In genomic region chr5:128649336-128649897, GRCm38 (mm10) we compare ENCODE assay signal across 27 mouse cellular contexts. TPM values are rescaled to one million over a fixed set of nuclear protein-coding genes. Genes with fewer than 3 reads are reported as not detected.
"Had no signal": no experiment of that assay in that cellular context is flagged by ENCODE, and none has a peak within 500 bp of the region (broad histone marks: within the 10 kb centered on the region; RNA-seq: fewer than 3 reads in every experiment).

No protein-coding gene starts in this region.

- H3K9me3 ChIP-seq: intestine, embryonic 15.5 days; kidney, embryonic 15.5 days; midbrain, embryonic 12.5 days; midbrain, embryonic 15.5 days; neural tube, embryonic 12.5 days; neural tube, embryonic 15.5 days had no signal

- H3K4me1 ChIP-seq: intestine, embryonic 15.5 days; limb, embryonic 12.5 days; midbrain, embryonic 15.5 days; neural tube, embryonic 12.5 days; neural tube, embryonic 15.5 days had no signal

- DNase-seq: kidney, adult 11 months; kidney, adult 8-10 months; kidney, postnatal 25 days; layer of hippocampus, adult 9-11 months; liver, postnatal 0 days; lung, embryonic 14.5 days; right cerebral cortex, adult 18-20 months; right cerebral cortex, postnatal 14 days; right cerebral cortex, postnatal 4 days; thymus, adult 2 months; thymus, postnatal 25 days had no signal

- H3K9ac ChIP-seq: intestine, embryonic 15.5 days; kidney, embryonic 15.5 days; limb, embryonic 12.5 days; liver, embryonic 14.5 days; liver, postnatal 0 days; lung, embryonic 14.5 days; midbrain, embryonic 12.5 days; midbrain, embryonic 15.5 days; neural tube, embryonic 12.5 days; neural tube, embryonic 15.5 days had no signal

- H3K27me3 ChIP-seq: intestine, embryonic 15.5 days; kidney, embryonic 15.5 days; midbrain, embryonic 15.5 days; neural tube, embryonic 12.5 days; neural tube, embryonic 15.5 days had no signal

- H3K4me2 ChIP-seq: intestine, embryonic 15.5 days; kidney, embryonic 15.5 days; limb, embryonic 12.5 days; liver, embryonic 11.5 days; lung, embryonic 14.5 days; midbrain, embryonic 12.5 days; midbrain, embryonic 15.5 days; neural tube, embryonic 12.5 days; neural tube, embryonic 15.5 days had no signal

- H3K4me3 ChIP-seq: intestine, embryonic 15.5 days; kidney, embryonic 15.5 days; layer of hippocampus, adult 2 months; limb, embryonic 12.5 days; midbrain, embryonic 12.5 days; midbrain, embryonic 15.5 days; neural tube, embryonic 12.5 days; neural tube, embryonic 15.5 days had no signal

- ATAC-seq: intestine, embryonic 15.5 days; liver, postnatal 0 days; lung, postnatal 0 days; midbrain, embryonic 15.5 days had no signal

- H3K27ac ChIP-seq: intestine, embryonic 15.5 days; kidney, embryonic 15.5 days; layer of hippocampus, adult 2 months; limb, embryonic 12.5 days; liver, embryonic 14.5 days; macrophage; midbrain, embryonic 12.5 days; midbrain, embryonic 15.5 days; neural tube, embryonic 12.5 days; neural tube, embryonic 15.5 days had no signal

- H3K36me3 ChIP-seq: intestine, embryonic 15.5 days; kidney, embryonic 15.5 days; limb, embryonic 12.5 days; midbrain, embryonic 12.5 days; midbrain, embryonic 15.5 days; neural tube, embryonic 12.5 days; neural tube, embryonic 15.5 days had no signal

RNA-seq across cellular contexts. Expression of gene Fzd10, which starts 48.8 kb away (rescaled TPM):
- polyA plus RNA-seq: liver, postnatal 0 days; macrophage had no signal

RNA-seq across cellular contexts. Expression of gene Piwil1, which starts 52.9 kb away (rescaled TPM):
- total RNA-seq: left cerebral cortex, adult 18-20 months; megakaryocyte, adult 5-6 weeks had no signal
- polyA plus RNA-seq: intestine, embryonic 15.5 days; kidney, embryonic 15.5 days; large intestine, adult 2 months; limb, embryonic 12.5 days; liver, embryonic 11.5 days; liver, embryonic 14.5 days; liver, postnatal 0 days; lung, embryonic 14.5 days; lung, postnatal 0 days; macrophage; stomach, embryonic 14.5 days had no signal
